Mouse (Mus musculus) E14TG2a.4 (cell line): ENCODE measurements around the gene Vps13d.

Experiments
- CTCF ChIP-seq: conservative IDR thresholded peaks from 2 replicates; pipeline ENCODE4 v1.5.1; 2014; ENCODE audit warnings: low read length
- NANOG ChIP-seq: IDR thresholded peaks from 2 replicates; pipeline ENCODE4 v1.6.1; 2014; ENCODE audit warnings: borderline replicate concordance, low read length, mixed read lengths
- POU5F1 ChIP-seq: IDR thresholded peaks from 2 replicates; pipeline ENCODE4 v1.6.1; 2014; ENCODE audit warnings: low read length, borderline replicate concordance

DNA sequence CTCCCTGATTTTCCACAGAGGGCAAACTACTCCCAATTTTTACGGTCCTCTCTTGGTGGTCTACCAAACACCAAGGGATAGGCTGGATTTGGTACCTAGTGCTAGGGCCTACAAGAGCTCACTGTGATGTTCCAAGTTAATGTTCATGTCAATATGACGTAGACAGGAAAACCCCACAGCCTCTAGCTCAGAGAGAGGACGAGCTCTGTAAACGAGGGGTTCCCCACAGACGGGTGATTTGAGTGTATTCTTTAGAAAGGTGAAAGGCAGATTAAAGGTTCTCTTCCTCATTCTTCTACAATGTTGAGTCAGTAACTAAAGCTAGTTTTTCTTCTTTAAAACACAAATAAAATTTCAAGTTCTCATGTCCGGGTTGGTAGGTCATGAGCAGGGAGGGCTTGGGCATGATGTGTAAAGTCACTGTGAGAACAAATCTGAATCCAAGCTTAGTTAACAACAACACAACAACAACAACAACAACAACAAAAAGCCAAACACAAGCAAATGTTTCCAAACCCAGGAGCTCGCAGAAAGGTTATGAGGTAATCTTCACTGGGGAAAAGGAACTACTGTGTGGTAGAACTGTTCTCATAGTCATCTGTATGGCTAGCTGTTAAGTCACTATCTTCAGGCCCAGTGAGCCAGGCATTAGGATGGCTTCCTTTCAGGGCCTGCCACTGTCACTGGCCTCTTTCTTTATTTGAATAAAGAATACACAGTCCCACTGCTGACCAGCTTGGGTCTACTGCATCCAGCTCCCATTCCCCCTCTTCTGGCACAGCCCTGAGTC, 208.6 kb downstream of the Vps13d start:
- no peak for TF ChIP-seq CTCF
- no peak for TF ChIP-seq NANOG
- TF ChIP-seq POU5F1, result no peak
